Mouse (Mus musculus) ES-Bruce4 (cell line): ENCODE results near the gene Lpp.

ENCODE experiments used
- CTCF ChIP-seq: IDR thresholded peaks from one replicate; pipeline ENCODE4 v1.8.1; 2011; ENCODE audit warnings: low read depth, low read length
- EP300 ChIP-seq: IDR thresholded peaks from 2 replicates; pipeline ENCODE4 v1.6.1; 2011; ENCODE audit warnings: low read depth, low read length; ENCODE audit not compliant: insufficient read depth
- POLR2A ChIP-seq: IDR thresholded peaks from one replicate; pipeline ENCODE4 v1.8.1; 2011; ENCODE audit warnings: low read length; ENCODE audit not compliant: insufficient read depth

GRCm38 (mm10) chr16:24695062-24695461 is 301.8 kb downstream of the Lpp start:
- TF ChIP-seq EP300 (no peak), CTCF (no peak), POLR2A (no peak)
